Mouse (Mus musculus) limb, embryonic 14.5 days (tissue): ENCODE data around the gene Foxg1. TPM values are rescaled to one million over a fixed set of nuclear protein-coding genes. Genes with fewer than 3 reads are reported as not detected.
A peak's percentile ranks its signal among the peaks of the same experiment; 100 is the strongest.

ENCODE experiments used
- ATAC-seq: fragments of 200-750 bp; cut with Nextera tagmentation; 2 replicates; pipeline ENCODE4 v1.8.0; 2017; ENCODE audit warnings: low read depth, moderate number of reproducible peaks, moderate TSS enrichment; ENCODE audit not compliant: low FRiP score
- DNase-seq: peaks from one replicate; pipeline ENCODE4 v3.0.0-alpha.2; 2015; ENCODE audit warnings: low spot score
- H3K27ac ChIP-seq: fragments of 300-500 bp; sonication (generic); replicated peaks from 2 replicates; pipeline ENCODE4 v1.5.1; 2014; ENCODE audit warnings: low read depth, mild to moderate bottlenecking, low read length, moderate library complexity, mixed read lengths
- H3K27me3 ChIP-seq: fragments of 300-500 bp; sonication (generic); 2 replicates; pipeline ENCODE4 v1.6.1; 2014; ENCODE audit warnings: low read length, mixed read lengths; ENCODE audit not compliant: control insufficient read depth, insufficient read depth
- H3K36me3 ChIP-seq: fragments of 300-500 bp; sonication (generic); 2 replicates; pipeline ENCODE4 v1.6.1; 2014; ENCODE audit warnings: mild to moderate bottlenecking, low read length, moderate library complexity, mixed read lengths; ENCODE audit not compliant: control insufficient read depth, insufficient read depth
- H3K4me1 ChIP-seq: fragments of 300-500 bp; sonication (generic); 2 replicates; pipeline ENCODE4 v1.6.1; 2014; ENCODE audit warnings: antibody characterized with exemption, low read length, mixed read lengths; ENCODE audit not compliant: control insufficient read depth, insufficient read depth
- H3K4me2 ChIP-seq: fragments of 300-500 bp; sonication (generic); replicated peaks from 2 replicates; pipeline ENCODE4 v1.6.1; 2014; ENCODE audit warnings: low read depth, mild to moderate bottlenecking, low read length, moderate library complexity; ENCODE audit not compliant: severe bottlenecking
- H3K4me3 ChIP-seq: fragments of 300-500 bp; sonication (generic); replicated peaks from 2 replicates; pipeline ENCODE4 v1.5.1; 2014; ENCODE audit warnings: low read length
- H3K9ac ChIP-seq: fragments of 300-500 bp; sonication (generic); 2 replicates; pipeline ENCODE4 v1.6.1; 2014; ENCODE audit warnings: mild to moderate bottlenecking, low read depth, low read length, moderate library complexity; ENCODE audit not compliant: severe bottlenecking
- H3K9me3 ChIP-seq: fragments of 300-500 bp; sonication (generic); 2 replicates; pipeline ENCODE4 v1.6.1; 2016; ENCODE audit warnings: low read length; ENCODE audit not compliant: control insufficient read depth
- POLR2A ChIP-seq: fragments of 200-500 bp; IDR thresholded peaks from 2 replicates; pipeline ENCODE4 v1.8.0; 2012; ENCODE audit warnings: inconsistent platforms, mild to moderate bottlenecking, moderate library complexity, borderline replicate concordance; ENCODE audit not compliant: insufficient read depth, insufficient read length; ENCODE audit errors: extremely low read depth
- WGBS: fragments of 180-500 bp; shearing (Covaris S2); extraction: QIAGEN DNeasy Blood & Tissue Kit; methylation state at CpG from one replicate; pipeline ENCODE4 v1.1.7; 2014; 5-methylcytosine and 5-hydroxymethylcytosine counted together
- polyA plus RNA-seq, 2 experiments: library from polyadenylated mRNA; depleted of rRNA in 1 of 2; stranded (reverse) in 1 of 2; unstranded in 1 of 2; fragments of >200 nt; fragmentation: Nextera tagmentation in 1 of 2; extraction: Ambion mirVana in 1 of 2; gene quantifications; 2 replicates each; pipeline versions ENCODE4 v1.2.1 to v1.2.3; 2012 to 2014

The Foxg1 gene
- polyA plus RNA-seq, 2 experiments = 1.2 TPM; not detected in 1

GRCm38 (mm10) chr12:49386081-49386805 is 3.8 kb downstream of the Foxg1 start:
- H3K4me1 ChIP-seq = 0 out of 2 replicates have a peak, but pooled peaks cover 3% of the 10 kb centered on the region
- no peak for TF ChIP-seq POLR2A
- ATAC-seq (no peak), DNase-seq (peak; percentile 7)
- H3K9ac ChIP-seq = no peak overlapping the region
- no peak overlapping the region for H3K27ac ChIP-seq
- no peak overlapping the region for H3K4me3 ChIP-seq
- H3K9me3 ChIP-seq = no peaks in the 10 kb centered on the region
- peaks cover 87% of the 10 kb centered on the region for H3K27me3 ChIP-seq
- H3K4me2 ChIP-seq = no peak overlapping the region
- no peaks in the 10 kb centered on the region for H3K36me3 ChIP-seq
- 12% methylated on average over 10 of the region's 10 CpGs for WGBS

GRCm38 (mm10) chr12:49387856-49388598 is 5.6 kb downstream of the Foxg1 start:
- Histone ChIP-seq H3K27ac (no peak overlapping the region), H3K4me2 (no peak overlapping the region), H3K4me3 (no peak overlapping the region), H3K9me3 (no peaks in the 10 kb centered on the region), H3K27me3 (peaks cover 87% of the 10 kb centered on the region), H3K9ac (no peak overlapping the region), H3K4me1 (0 out of 2 replicates have a peak, but pooled peaks cover 3% of the 10 kb centered on the region), H3K36me3 (no peaks in the 10 kb centered on the region)
- DNase-seq = peak; percentile 2
- 8% methylated on average over 2 of the region's 2 CpGs for WGBS
- no peak for TF ChIP-seq POLR2A
- no peak for ATAC-seq

- Histone ChIP-seq H3K4me3 (no peak overlapping the region), H3K4me2 (no peak overlapping the region), H3K4me1 (no peaks in the 10 kb centered on the region), H3K36me3 (no peaks in the 10 kb centered on the region), H3K9ac (no peak overlapping the region), H3K27me3 (peaks cover 84% of the 10 kb centered on the region), H3K27ac (no peak overlapping the region), H3K9me3 (no peaks in the 10 kb centered on the region)
- ATAC-seq = no peak
- no peak for TF ChIP-seq POLR2A
- no peak for DNase-seq
- WGBS = 0% methylated on average over 5 of the region's 5 CpGs
These were observed 7.2 kb downstream of the Foxg1 start for GRCm38 (mm10) chr12:49389666-49390065.

GRCm38 (mm10) chr12:49390257-49390656 is 7.8 kb downstream of the Foxg1 start:
- WGBS = under 1% methylated on average over 13 of the region's 13 CpGs
- ATAC-seq = no peak

GRCm38 (mm10) chr12:49390926-49391304 is 8.5 kb downstream of the Foxg1 start:
- TF ChIP-seq POLR2A = no peak
- peak overlapping the region; percentile 16; the same call in 1 of the 2 replicates for H3K4me2 ChIP-seq
- no peaks in the 10 kb centered on the region for H3K36me3 ChIP-seq
- no peaks in the 10 kb centered on the region for H3K9me3 ChIP-seq
- H3K9ac ChIP-seq = no peak overlapping the region
- H3K4me1 ChIP-seq = no peaks in the 10 kb centered on the region
- no peak overlapping the region for H3K27ac ChIP-seq
- WGBS = 2% methylated on average over 9 of the region's 9 CpGs
- peaks cover 82% of the 10 kb centered on the region for H3K27me3 ChIP-seq
- ATAC-seq (no peak), DNase-seq (no peak)
- H3K4me3 ChIP-seq = peak overlapping the region; percentile 2; the same call in 1 of the 2 replicates

More at GRCm38 (mm10) chr12:49390257-49390656, 7.8 kb downstream of the Foxg1 start:
- no peak overlapping the region for H3K4me2 ChIP-seq
- H3K9me3 ChIP-seq = no peaks in the 10 kb centered on the region
- no peaks in the 10 kb centered on the region for H3K36me3 ChIP-seq
- H3K4me3 ChIP-seq = no peak overlapping the region
- no peaks in the 10 kb centered on the region for H3K4me1 ChIP-seq
- peaks cover 84% of the 10 kb centered on the region for H3K27me3 ChIP-seq
- no peak for DNase-seq
- no peak overlapping the region for H3K9ac ChIP-seq
- H3K27ac ChIP-seq = no peak overlapping the region
- TF ChIP-seq POLR2A = no peak
